Mouse (Mus musculus) heart, embryonic 13.5 days (tissue): ENCODE data around the gene Lypd8. TPM values are rescaled to one million over a fixed set of nuclear protein-coding genes. Genes with fewer than 3 reads are reported as not detected.

Source experiments
- ATAC-seq: fragments of 200-750 bp; cut with Nextera tagmentation; 2 replicates; pipeline ENCODE4 v1.8.0; 2017; ENCODE audit warnings: moderate TSS enrichment; ENCODE audit not compliant: insufficient number of reproducible peaks, low FRiP score, low TSS enrichment; ENCODE audit errors: extremely low read depth
- H3K27ac ChIP-seq: fragments of 300-500 bp; sonication (generic); replicated peaks from 2 replicates; pipeline ENCODE4 v1.5.1; 2015; ENCODE audit warnings: moderate library complexity, mild to moderate bottlenecking, inconsistent platforms
- H3K27me3 ChIP-seq: fragments of 300-500 bp; sonication (generic); replicated peaks from 2 replicates; pipeline ENCODE4 v1.6.1; 2015; ENCODE audit warnings: mild to moderate bottlenecking, inconsistent platforms
- H3K36me3 ChIP-seq: fragments of 300-500 bp; sonication (generic); 2 replicates; pipeline ENCODE4 v1.6.1; 2015; ENCODE audit warnings: mild to moderate bottlenecking, inconsistent platforms
- H3K4me1 ChIP-seq: fragments of 300-500 bp; sonication (generic); 2 replicates; pipeline ENCODE4 v1.6.1; 2015; ENCODE audit warnings: inconsistent platforms
- H3K4me2 ChIP-seq: fragments of 300-500 bp; sonication (generic); 2 replicates; pipeline ENCODE4 v1.6.1; 2015; ENCODE audit warnings: inconsistent platforms, mild to moderate bottlenecking, moderate library complexity
- H3K4me3 ChIP-seq: fragments of 300-500 bp; sonication (generic); 2 replicates; pipeline ENCODE4 v1.5.1; 2015; ENCODE audit warnings: moderate library complexity, mild to moderate bottlenecking, inconsistent platforms
- H3K9ac ChIP-seq: fragments of 300-500 bp; sonication (generic); 2 replicates; pipeline ENCODE4 v1.6.1; 2015; ENCODE audit warnings: inconsistent platforms, mild to moderate bottlenecking, moderate library complexity
- H3K9me3 ChIP-seq: fragments of 300-500 bp; sonication (generic); 2 replicates; pipeline ENCODE4 v1.6.1; 2016; ENCODE audit warnings: inconsistent platforms
- WGBS: fragments of 180-500 bp; shearing (Covaris S2); methylation state at CpG from one replicate; pipeline ENCODE4 v1.1.7; 2015; ENCODE audit warnings: mixed read lengths; 5-methylcytosine and 5-hydroxymethylcytosine counted together
- polyA plus RNA-seq: library from polyadenylated mRNA; unstranded; fragments of >200 nt; fragmentation: Nextera tagmentation; extraction: Ambion mirVana; gene quantifications from 2 replicates; pipeline ENCODE4 v1.2.1, GENCODE M21; 2015

The Lypd8 gene
- polyA plus RNA-seq: not detected in 2 replicates

- Histone ChIP-seq H3K9ac (no peak within 1 kb of the TSS), H3K4me3 (no peak within 1 kb of the TSS), H3K27ac (no peak within 1 kb of the TSS), H3K9me3 (no peaks in the 10 kb centered on the region), H3K27me3 (0 out of 2 replicates have a peak, but pooled peaks cover 5% of the 10 kb centered on the region), H3K4me2 (no peak within 1 kb of the TSS), H3K36me3 (no peaks in the 10 kb centered on the region), H3K4me1 (no peaks in the 10 kb centered on the region)
- no peak for ATAC-seq
- 84% methylated on average over 3 of the region's 3 CpGs for WGBS
These were observed at the start of gene Lypd8 for GRCm38 (mm10) chr11:58378763-58379278. Gene Lypd8, plus strand, starts transcription at chr11:58379043.

GRCm38 (mm10) chr11:58329906-58330275 lies 49.0 kb upstream of the Lypd8 start:
- Histone ChIP-seq H3K4me2 (peak overlapping the region; percentile 97), H3K36me3 (peaks cover 46% of the 10 kb centered on the region), H3K27me3 (no peaks in the 10 kb centered on the region), H3K9me3 (no peaks in the 10 kb centered on the region), H3K4me3 (peak overlapping the region; percentile 97), H3K9ac (peak overlapping the region; percentile 97), H3K27ac (peak overlapping the region; percentile 74), H3K4me1 (peaks cover 51% of the 10 kb centered on the region)
- under 1% methylated on average over 21 of the region's 21 CpGs for WGBS
- ATAC-seq: no peak

GRCm38 (mm10) chr11:58330276-58331148 lies 48.3 kb upstream of the Lypd8 start, which contains the start of the genes Zfp672 and Sh3bp5l:
Gene Zfp672, minus strand, starts transcription at chr11:58330339.
Gene Sh3bp5l, plus strand, starts transcription at chr11:58330724.
- H3K4me2 ChIP-seq: peak within 1 kb of the TSS; percentile 97
- peak within 1 kb of the TSS; percentile 97 for H3K9ac ChIP-seq
- H3K27me3 ChIP-seq: no peaks in the 10 kb centered on the region
- H3K4me1 ChIP-seq: peaks cover 53% of the 10 kb centered on the region
- H3K4me3 ChIP-seq: peak within 1 kb of the TSS; percentile 97
- H3K36me3 ChIP-seq: peaks cover 47% of the 10 kb centered on the region
- ATAC-seq: peak; percentile 82
- no peaks in the 10 kb centered on the region for H3K9me3 ChIP-seq
- H3K27ac ChIP-seq: peak within 1 kb of the TSS; percentile 74
- under 1% methylated on average over 52 of the region's 52 CpGs for WGBS

GRCm38 (mm10) chr11:58331149-58331495 lies 47.7 kb upstream of the Lypd8 start:
- ATAC-seq: no peak

GRCm38 (mm10) chr11:58331546-58331945 lies 47.3 kb upstream of the Lypd8 start:
- H3K4me2 ChIP-seq: peak overlapping the region; percentile 97
- no peak overlapping the region for H3K27ac ChIP-seq
- H3K9ac ChIP-seq: peak overlapping the region; percentile 97
- H3K4me1 ChIP-seq: peaks cover 53% of the 10 kb centered on the region
- no peaks in the 10 kb centered on the region for H3K27me3 ChIP-seq
- whole genome bisulfite sequencing: 79% methylated on average over 6 of the region's 6 CpGs
- ATAC-seq: no peak
- no peaks in the 10 kb centered on the region for H3K9me3 ChIP-seq
- peaks cover 54% of the 10 kb centered on the region for H3K36me3 ChIP-seq
- H3K4me3 ChIP-seq: peak overlapping the region; percentile 97

More at GRCm38 (mm10) chr11:58331149-58331495, 47.7 kb upstream of the Lypd8 start:
- peaks cover 51% of the 10 kb centered on the region for H3K36me3 ChIP-seq
- H3K4me1 ChIP-seq: peaks cover 53% of the 10 kb centered on the region
- peak overlapping the region; percentile 97 for H3K9ac ChIP-seq
- H3K27ac ChIP-seq: peak overlapping the region; percentile 74
- peak overlapping the region; percentile 97 for H3K4me2 ChIP-seq
- WGBS: 10% methylated on average over 10 of the region's 10 CpGs
- H3K9me3 ChIP-seq: no peaks in the 10 kb centered on the region
- no peaks in the 10 kb centered on the region for H3K27me3 ChIP-seq
- peak overlapping the region; percentile 97 for H3K4me3 ChIP-seq

- H3K4me3 ChIP-seq: no peak overlapping the region
- H3K36me3 ChIP-seq: peaks cover 63% of the 10 kb centered on the region
- ATAC-seq: no peak
- H3K4me2 ChIP-seq: no peak overlapping the region
- H3K27ac ChIP-seq: peak overlapping the region; percentile 70
- peaks cover 39% of the 10 kb centered on the region for H3K4me1 ChIP-seq
- no peaks in the 10 kb centered on the region for H3K27me3 ChIP-seq
- no peaks in the 10 kb centered on the region for H3K9me3 ChIP-seq
- H3K9ac ChIP-seq: no peak overlapping the region; the same call in 1 of the 2 replicates
- 32% methylated on average over 3 of the region's 3 CpGs for WGBS
These were observed 44.1 kb upstream of the Lypd8 start for GRCm38 (mm10) chr11:58334746-58335145.

GRCm38 (mm10) chr11:58346745-58347144 lies 32.1 kb upstream of the Lypd8 start:
- ATAC-seq: no peak
- no peaks in the 10 kb centered on the region for H3K27me3 ChIP-seq
- H3K9ac ChIP-seq: no peak overlapping the region
- no peaks in the 10 kb centered on the region for H3K9me3 ChIP-seq
- 68% methylated on average over 4 of the region's 4 CpGs for WGBS
- H3K4me3 ChIP-seq: no peak overlapping the region
- no peak overlapping the region for H3K27ac ChIP-seq
- H3K36me3 ChIP-seq: peaks cover 58% of the 10 kb centered on the region
- no peak overlapping the region for H3K4me2 ChIP-seq
- H3K4me1 ChIP-seq: no peaks in the 10 kb centered on the region

- H3K27ac ChIP-seq: no peak overlapping the region
- peaks cover 25% of the 10 kb centered on the region for H3K36me3 ChIP-seq
- no peak overlapping the region for H3K4me3 ChIP-seq
- ATAC-seq: no peak
- H3K4me1 ChIP-seq: peaks cover 7% of the 10 kb centered on the region; the same call in 1 of the 2 replicates
- H3K9ac ChIP-seq: no peak overlapping the region
- 67% methylated on average over 4 of the region's 4 CpGs for WGBS
- H3K27me3 ChIP-seq: no peaks in the 10 kb centered on the region
- no peak overlapping the region for H3K4me2 ChIP-seq
- H3K9me3 ChIP-seq: no peaks in the 10 kb centered on the region
These were observed 28.2 kb upstream of the Lypd8 start for GRCm38 (mm10) chr11:58350628-58351027.

- peaks cover 19% of the 10 kb centered on the region for H3K36me3 ChIP-seq
- 81% methylated on average over 5 of the region's 5 CpGs for WGBS
- no peak for ATAC-seq
These were observed 27.7 kb upstream of the Lypd8 start for GRCm38 (mm10) chr11:58351179-58351578.

GRCm38 (mm10) chr11:58352681-58353548 lies 25.9 kb upstream of the Lypd8 start:
- peaks cover 2% of the 10 kb centered on the region; the same call in 1 of the 2 replicates for H3K36me3 ChIP-seq
- no peak overlapping the region for H3K9ac ChIP-seq
- peaks cover 7% of the 10 kb centered on the region; the same call in 1 of the 2 replicates for H3K4me1 ChIP-seq
- H3K27ac ChIP-seq: no peak overlapping the region
- H3K9me3 ChIP-seq: no peaks in the 10 kb centered on the region
- no peak for ATAC-seq
- WGBS: 7% methylated on average over 7 of the region's 7 CpGs
- no peaks in the 10 kb centered on the region for H3K27me3 ChIP-seq
- no peak overlapping the region for H3K4me2 ChIP-seq
- H3K4me3 ChIP-seq: no peak overlapping the region

More at GRCm38 (mm10) chr11:58351179-58351578, 27.7 kb upstream of the Lypd8 start:
- Histone ChIP-seq H3K4me3 (no peak overlapping the region), H3K27me3 (no peaks in the 10 kb centered on the region), H3K4me1 (peaks cover 7% of the 10 kb centered on the region; the same call in 1 of the 2 replicates), H3K9ac (no peak overlapping the region), H3K9me3 (no peaks in the 10 kb centered on the region), H3K4me2 (no peak overlapping the region), H3K27ac (no peak overlapping the region)

- no peak overlapping the region for H3K4me2 ChIP-seq
These were observed 25.1 kb upstream of the Lypd8 start for GRCm38 (mm10) chr11:58353709-58354108.

More at GRCm38 (mm10) chr11:58353709-58354108, 25.1 kb upstream of the Lypd8 start:
- Histone ChIP-seq H3K27me3 (no peaks in the 10 kb centered on the region), H3K4me1 (peaks cover 7% of the 10 kb centered on the region; the same call in 1 of the 2 replicates), H3K36me3 (peaks cover 2% of the 10 kb centered on the region; the same call in 1 of the 2 replicates), H3K27ac (no peak overlapping the region), H3K9ac (no peak overlapping the region), H3K4me3 (no peak overlapping the region), H3K9me3 (no peaks in the 10 kb centered on the region)
- no peak for ATAC-seq
- WGBS: 70% methylated on average over 3 of the region's 3 CpGs
